Mouse (Mus musculus): ENCODE data around the gene Gabpb1. TPM values are rescaled to one million over a fixed set of nuclear protein-coding genes. Genes with fewer than 3 reads are reported as not detected.

Gabpb1 gene
- total RNA-seq, 2 experiments from 2014 or later, result 31.2 to 32.9 TPM

GRCm38 (mm10) chr2:126597279-126598241, 78.6 kb downstream of the Gabpb1 start:
- no peak for ATAC-seq (replicated peaks; ENCODE audit: poor library complexity, severe bottlenecking)

GRCm38 (mm10) chr2:126596347-126597072, 79.6 kb downstream of the Gabpb1 start:
- no peak for ATAC-seq (replicated peaks; ENCODE audit: poor library complexity, severe bottlenecking)

GRCm38 (mm10) chr2:126593831-126594610, 82.1 kb downstream of the Gabpb1 start:
- peak; percentile 88 for ATAC-seq (replicated peaks; ENCODE audit: poor library complexity, severe bottlenecking)

GRCm38 (mm10) chr2:126591304-126591703, 84.8 kb downstream of the Gabpb1 start:
- ATAC-seq (replicated peaks; ENCODE audit: poor library complexity, severe bottlenecking), result no peak

- ATAC-seq (replicated peaks; ENCODE audit: poor library complexity, severe bottlenecking), result peak; percentile 89
Measured at GRCm38 (mm10) chr2:126587468-126587867, 88.7 kb downstream of the Gabpb1 start.

GRCm38 (mm10) chr2:126584621-126585369, 91.3 kb downstream of the Gabpb1 start:
- no peak for ATAC-seq (replicated peaks; ENCODE audit: poor library complexity, severe bottlenecking)

- ATAC-seq (replicated peaks; ENCODE audit: poor library complexity, severe bottlenecking), result peak; percentile 39; the same call in 1 of the 2 replicates
Measured at GRCm38 (mm10) chr2:126583960-126584359, 92.2 kb downstream of the Gabpb1 start.

- ATAC-seq (replicated peaks; ENCODE audit: poor library complexity, severe bottlenecking), result no peak
Measured at GRCm38 (mm10) chr2:126579282-126579681, 96.9 kb downstream of the Gabpb1 start.

Other genes starting within 250 kb of the Gabpb1 start
- gene Atp8b4, start 175.7 kb downstream of the Gabpb1 start, total RNA-seq (2014; fragmentation: Nextera tagmentation), result 230 and 261 TPM in 2 replicates
- 411 and 415 TPM in 2 replicates for gene Atp8b4, start 175.7 kb downstream of the Gabpb1 start, total RNA-seq (2017)
- gene Slc27a2, start 123.9 kb downstream of the Gabpb1 start, total RNA-seq (2014; fragmentation: Nextera tagmentation), result not detected in 2 replicates
- not detected in 2 replicates for gene Slc27a2, start 123.9 kb downstream of the Gabpb1 start, total RNA-seq (2017)
- 79.4 and 82.5 TPM in 2 replicates for gene Hdc, start 57.0 kb downstream of the Gabpb1 start, total RNA-seq (2014; fragmentation: Nextera tagmentation)
- 138 and 152 TPM in 2 replicates for gene Hdc, start 57.0 kb downstream of the Gabpb1 start, total RNA-seq (2017)
- gene Usp8, start 31.0 kb upstream of the Gabpb1 start, total RNA-seq (2014; fragmentation: Nextera tagmentation), result 42.4 and 49.7 TPM in 2 replicates
- gene Usp8, start 31.0 kb upstream of the Gabpb1 start, total RNA-seq (2017), result 52.6 and 58.2 TPM in 2 replicates
- 0.64 TPM in 1 of 2 replicates, not detected in the other for gene Usp50, start 107.1 kb upstream of the Gabpb1 start, total RNA-seq (2014; fragmentation: Nextera tagmentation)
- gene Usp50, start 107.1 kb upstream of the Gabpb1 start, total RNA-seq (2017), result not detected in 2 replicates
- gene Trpm7, start 199.9 kb upstream of the Gabpb1 start, total RNA-seq (2014; fragmentation: Nextera tagmentation), result 46.9 and 86.4 TPM in 2 replicates
- 77.3 and 91.7 TPM in 2 replicates for gene Trpm7, start 199.9 kb upstream of the Gabpb1 start, total RNA-seq (2017)